Mouse (Mus musculus) heart, adult 2 months (tissue): ENCODE data around the gene Sort1.

ENCODE experiments used
- CTCF ChIP-seq: fragments of 200-600 bp; IDR thresholded peaks from 2 replicates; pipeline ENCODE4 v1.8.1; 2022; ENCODE audit warnings: antibody characterized with exemption, mild to moderate bottlenecking, moderate library complexity
- EP300 ChIP-seq: fragments of 200-500 bp; IDR thresholded peaks from 2 replicates; pipeline ENCODE4 v1.6.1; 2011; ENCODE audit warnings: low read depth, low read length, control low read depth; ENCODE audit not compliant: insufficient read depth
- POLR2A ChIP-seq: fragments of 200-500 bp; IDR thresholded peaks from 2 replicates; pipeline ENCODE4 v1.6.1; 2011; ENCODE audit warnings: mild to moderate bottlenecking, low read depth, low read length, control low read depth; ENCODE audit not compliant: insufficient read depth

DNA sequence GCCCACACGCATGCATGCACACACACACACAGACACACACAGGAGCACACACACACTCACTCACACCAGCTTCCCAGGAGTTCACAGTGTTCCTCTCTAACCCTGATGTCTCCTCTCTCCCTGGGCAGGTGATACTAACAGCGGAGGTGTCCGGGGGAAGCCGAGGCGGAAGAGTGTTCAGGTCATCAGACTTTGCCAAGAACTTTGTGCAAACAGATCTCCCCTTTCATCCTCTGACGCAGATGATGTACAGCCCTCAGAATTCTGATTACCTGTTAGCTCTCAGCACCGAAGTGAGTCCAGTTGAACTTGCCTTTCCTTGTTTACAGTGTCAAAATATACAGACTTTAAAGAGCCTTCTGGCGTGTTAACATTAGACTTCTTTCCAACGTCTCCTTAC, 41.6 kb downstream of the Sort1 start:
- TF ChIP-seq CTCF (no peak), POLR2A (no peak), EP300 (no peak)
